Mouse (Mus musculus): ENCODE data around the gene Kcnn3. TPM values are rescaled to one million over a fixed set of nuclear protein-coding genes. Genes with fewer than 3 reads are reported as not detected.

Gene Kcnn3
- polyA plus RNA-seq, 1 experiment from 2014 or later, result 2.5 TPM

Other genes with a start within 250 kb of the Kcnn3 start
- gene Slc50a1, start 249.6 kb upstream of the Kcnn3 start, polyA plus RNA-seq (2016; fragmentation: Nextera tagmentation; extraction: Ambion mirVana), result 56.6 and 62.0 TPM in 2 replicates
- 32.6 and 36.1 TPM in 2 replicates for gene Efna1, start 239.0 kb upstream of the Kcnn3 start, polyA plus RNA-seq (2016; fragmentation: Nextera tagmentation; extraction: Ambion mirVana)
- 12.8 and 15.8 TPM in 2 replicates for gene Efna3, start 197.2 kb upstream of the Kcnn3 start, polyA plus RNA-seq (2016; fragmentation: Nextera tagmentation; extraction: Ambion mirVana)
- gene Efna4, start 182.1 kb upstream of the Kcnn3 start, polyA plus RNA-seq (2016; fragmentation: Nextera tagmentation; extraction: Ambion mirVana), result 47.1 and 48.8 TPM in 2 replicates
- gene Adam15, start 170.2 kb upstream of the Kcnn3 start, polyA plus RNA-seq (2016; fragmentation: Nextera tagmentation; extraction: Ambion mirVana), result 42.7 and 45.5 TPM in 2 replicates
- gene Dcst2, start 158.2 kb upstream of the Kcnn3 start, polyA plus RNA-seq (2016; fragmentation: Nextera tagmentation; extraction: Ambion mirVana), result 0.13 and 0.38 TPM in 2 replicates
- 0.32 and 0.57 TPM in 2 replicates for gene Dcst1, start 154.9 kb upstream of the Kcnn3 start, polyA plus RNA-seq (2016; fragmentation: Nextera tagmentation; extraction: Ambion mirVana)
- 0.83 and 1.9 TPM in 2 replicates for gene Zbtb7b, start 125.4 kb upstream of the Kcnn3 start, polyA plus RNA-seq (2016; fragmentation: Nextera tagmentation; extraction: Ambion mirVana)
- 0.09 and 0.64 TPM in 2 replicates for gene Lenep, start 117.4 kb upstream of the Kcnn3 start, polyA plus RNA-seq (2016; fragmentation: Nextera tagmentation; extraction: Ambion mirVana)
- 30.3 TPM in 2 replicates for gene Flad1, start 108.3 kb upstream of the Kcnn3 start, polyA plus RNA-seq (2016; fragmentation: Nextera tagmentation; extraction: Ambion mirVana)
- gene Cks1b, start 101.8 kb upstream of the Kcnn3 start, polyA plus RNA-seq (2016; fragmentation: Nextera tagmentation; extraction: Ambion mirVana), result 480 and 499 TPM in 2 replicates
- gene Shc1, start 101.7 kb upstream of the Kcnn3 start, polyA plus RNA-seq (2016; fragmentation: Nextera tagmentation; extraction: Ambion mirVana), result 94.5 and 97.5 TPM in 2 replicates
- gene Pygo2, start 90.0 kb upstream of the Kcnn3 start, polyA plus RNA-seq (2016; fragmentation: Nextera tagmentation; extraction: Ambion mirVana), result 67.3 and 67.9 TPM in 2 replicates
- gene Pbxip1, start 83.5 kb upstream of the Kcnn3 start, polyA plus RNA-seq (2016; fragmentation: Nextera tagmentation; extraction: Ambion mirVana), result 29.8 and 30.1 TPM in 2 replicates
- 57.0 and 58.8 TPM in 2 replicates for gene Pmvk, start 65.6 kb upstream of the Kcnn3 start, polyA plus RNA-seq (2016; fragmentation: Nextera tagmentation; extraction: Ambion mirVana)
- gene Adar, start 194.9 kb downstream of the Kcnn3 start, polyA plus RNA-seq (2016; fragmentation: Nextera tagmentation; extraction: Ambion mirVana), result 15.0 and 15.1 TPM in 2 replicates
- gene Chrnb2, start 244.5 kb downstream of the Kcnn3 start, polyA plus RNA-seq (2016; fragmentation: Nextera tagmentation; extraction: Ambion mirVana), result 3.2 and 4.3 TPM in 2 replicates

Measured in embryonic facial prominence, embryonic 12.5 days (tissue).